Mouse (Mus musculus) embryonic fibroblast, embryonic 13.5 days (primary cell): ENCODE results near the gene H6pd.

Experiments used
- CTCF ChIP-seq: IDR thresholded peaks from 2 replicates; pipeline ENCODE4 v1.5.1; 2011; ENCODE audit warnings: mild to moderate bottlenecking, control low read depth, low read length, moderate library complexity, borderline replicate concordance; ENCODE audit not compliant: insufficient read depth
- POLR2A ChIP-seq: IDR thresholded peaks from 2 replicates; pipeline ENCODE4 v1.6.1; 2011; ENCODE audit warnings: low read depth, mild to moderate bottlenecking, control low read depth, low read length, moderate library complexity

DNA sequence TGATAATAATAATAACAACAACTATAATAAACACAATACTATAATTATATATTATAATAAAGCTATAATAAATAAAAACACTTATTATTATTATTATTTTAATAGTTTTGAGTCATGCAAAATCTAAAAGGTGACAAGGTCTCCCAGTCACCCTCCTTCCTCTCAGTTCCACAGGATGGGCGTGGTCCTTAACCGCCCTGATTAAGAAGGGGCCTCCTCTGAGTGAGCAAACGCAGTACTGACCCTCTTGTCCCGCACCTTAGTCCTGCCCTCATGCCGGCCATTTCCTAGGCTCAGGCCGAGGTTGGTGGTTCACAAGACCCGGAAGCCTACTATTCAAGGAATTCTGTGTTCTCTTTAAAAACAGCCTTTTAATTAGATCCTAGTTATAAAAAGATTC lies 14.7 kb upstream of the H6pd start:
- no peak for TF ChIP-seq POLR2A
- no peak for TF ChIP-seq CTCF
